Mouse (Mus musculus) kidney, adult 2 months (tissue): Measurements from ENCODE around the gene Tmod1.

Experiments
- CTCF ChIP-seq: fragments of 200-500 bp; conservative IDR thresholded peaks from 2 replicates; pipeline ENCODE4 v1.5.1; 2011; ENCODE audit warnings: low read depth, mild to moderate bottlenecking, control low read depth, low read length, moderate library complexity, mixed read lengths; ENCODE audit not compliant: insufficient read depth, insufficient read length
- POLR2A ChIP-seq: fragments of 200-500 bp; IDR thresholded peaks from one replicate; pipeline ENCODE4 v1.6.1; 2011; ENCODE audit warnings: low read depth, low read length, control low read depth

GRCm38 (mm10) chr4:46131791-46132190 lies 93.1 kb downstream of the Tmod1 start:
- TF ChIP-seq CTCF (no peak), POLR2A (no peak)
